Mouse (Mus musculus): ENCODE results near the gene Cep128.

DNA sequence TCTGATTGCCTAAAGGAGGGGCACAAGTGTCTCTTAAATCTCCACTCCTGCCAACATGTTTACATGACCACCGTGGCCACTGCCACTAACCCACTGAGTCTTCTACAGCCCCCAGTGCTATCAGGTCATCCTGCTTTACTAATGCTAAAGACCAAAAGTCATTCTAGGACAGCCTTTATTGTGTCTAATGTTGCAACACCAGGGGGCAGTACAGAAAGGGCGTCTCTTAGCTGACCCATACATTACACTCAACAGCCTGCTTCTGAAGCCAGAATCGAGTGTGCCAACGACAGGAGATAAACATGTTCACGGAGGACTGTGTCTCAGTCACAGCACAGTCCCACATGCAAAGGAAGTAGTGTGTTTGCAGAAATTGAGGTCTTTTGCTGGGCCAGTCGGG is 30.9 kb upstream of the Cep128 start:
- no peak for TF ChIP-seq CTCF (IDR thresholded peaks at IDR 0.05; ENCODE audit: insufficient read depth, low read depth, low read length)
- TF ChIP-seq POLR2A (IDR thresholded peaks at IDR 0.05; ENCODE audit: insufficient read depth, low read depth, low read length) = no peak
